Mouse (Mus musculus): ENCODE measurements around the gene Pld5. TPM values are rescaled to one million over a fixed set of nuclear protein-coding genes. Genes with fewer than 3 reads are reported as not detected.

Gene Pld5
- polyA plus RNA-seq (2017; shearing (Covaris generic)) = not detected

DNA sequence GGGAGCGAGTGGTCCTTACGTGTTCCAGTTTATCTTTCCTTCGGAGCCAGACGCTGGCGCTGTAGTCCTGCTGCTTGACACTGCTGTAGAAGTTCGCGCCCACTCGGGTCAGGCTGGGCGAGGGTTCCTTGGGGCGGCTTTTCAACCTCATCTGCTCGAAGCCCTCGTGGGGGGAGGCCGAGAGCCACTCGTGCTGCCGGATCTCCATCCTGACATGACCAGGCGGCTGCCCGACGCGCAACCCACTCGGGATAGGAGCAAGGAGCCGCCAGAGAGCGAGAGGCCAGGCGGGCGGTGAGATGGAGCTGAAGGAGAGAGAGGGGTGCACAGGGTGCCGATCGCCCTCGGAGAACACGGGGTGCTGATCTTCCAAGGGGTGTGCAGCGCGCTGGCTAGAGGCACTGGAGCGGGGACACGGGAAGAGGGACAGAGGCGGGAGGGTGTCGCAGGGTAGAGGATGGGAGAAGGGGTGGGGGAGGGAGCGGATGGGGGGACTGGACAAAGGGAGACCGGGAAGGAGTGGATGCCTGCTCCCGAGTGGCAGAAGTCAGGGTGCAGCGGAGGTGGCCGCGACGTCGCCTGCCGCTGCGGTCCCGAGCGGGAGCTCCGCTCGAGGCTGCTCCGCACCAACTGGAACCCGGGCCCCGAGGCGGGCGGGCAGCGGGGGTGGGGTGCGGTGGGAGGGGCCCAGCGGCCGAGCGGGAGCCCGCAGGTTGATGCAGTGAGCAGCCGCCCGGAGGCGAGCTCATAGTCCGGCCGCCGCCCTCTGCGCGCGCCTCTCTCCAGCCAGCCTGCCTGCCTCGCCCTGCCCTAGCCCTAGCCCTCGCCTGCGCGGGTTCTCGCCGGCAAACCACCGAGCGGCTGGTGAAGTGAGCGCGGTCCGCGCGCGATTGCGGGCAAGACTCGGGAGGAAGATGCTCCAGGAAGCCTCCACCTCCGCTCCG, at the start of gene Pld5:
Pld5 (minus strand) TSS at position 646 of the 944 bp plus-strand sequence.
- no peak for ATAC-seq

GRCm38 (mm10) chr1:176315063-176315462, 40.0 kb upstream of the Pld5 start:
- ATAC-seq = no peak

DNA sequence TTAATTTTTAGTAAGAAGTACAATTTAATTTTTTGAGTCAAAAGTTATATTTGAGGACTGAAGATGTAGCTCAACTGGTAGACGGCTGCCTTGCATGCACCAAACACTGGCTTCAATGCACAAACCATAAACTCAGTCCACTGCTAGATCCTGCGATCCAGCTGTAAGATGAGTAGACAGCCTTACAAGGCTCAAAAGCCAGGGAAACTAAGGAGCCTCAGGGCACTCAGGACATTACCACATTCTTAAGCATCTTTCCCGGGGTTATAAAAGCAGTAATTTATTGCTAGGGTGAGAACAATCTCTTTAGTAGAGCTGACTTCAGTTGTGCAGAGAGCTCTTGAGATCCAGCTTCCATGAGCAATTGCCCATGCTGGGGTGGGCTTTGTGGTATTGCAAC, 35.1 kb upstream of the Pld5 start:
- ATAC-seq = no peak

DNA sequence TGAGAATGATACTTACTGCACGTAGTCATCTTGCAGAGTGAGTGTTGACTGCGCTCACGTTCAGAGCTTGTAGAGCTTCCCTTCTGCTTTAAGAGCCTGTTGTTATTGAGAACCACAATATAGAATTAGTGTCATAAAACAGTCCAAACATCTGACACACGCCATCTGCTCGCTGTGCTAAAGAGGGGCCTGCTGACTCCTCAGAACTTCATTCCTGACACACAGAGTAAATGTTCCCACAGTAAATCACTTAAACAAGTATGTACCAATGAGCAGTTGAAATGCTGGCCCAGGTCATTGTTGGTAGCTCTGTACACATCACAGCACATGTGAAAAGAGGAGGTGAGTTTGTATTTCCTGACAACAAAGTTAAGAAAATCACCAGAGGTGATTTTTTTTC, 14.3 kb upstream of the Pld5 start:
- no peak for ATAC-seq

DNA sequence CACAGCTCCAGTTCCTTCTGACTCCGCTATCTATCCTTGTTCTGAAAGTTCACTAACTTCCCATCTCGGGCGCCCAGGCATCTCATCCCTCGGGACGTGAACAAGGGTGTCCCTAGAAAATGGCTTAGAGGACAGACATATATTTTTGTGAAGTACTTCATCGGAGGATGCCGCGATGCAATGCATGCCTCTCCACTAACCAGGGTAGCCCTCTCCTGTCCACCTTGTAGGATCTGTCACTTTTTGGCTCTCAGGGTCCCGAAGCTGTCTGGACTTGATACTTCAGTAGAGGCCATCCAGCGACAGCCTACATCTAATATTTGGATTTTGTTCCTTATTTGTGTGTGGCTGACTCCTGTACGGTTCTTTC, 484 bp upstream of the Pld5 start:
- ATAC-seq = no peak

- no peak for ATAC-seq
Observed at GRCm38 (mm10) chr1:176248717-176249030, 26.4 kb downstream of the Pld5 start.

GRCm38 (mm10) chr1:176247885-176248716, 27.0 kb downstream of the Pld5 start:
- no peak for ATAC-seq

- ATAC-seq = no peak
Observed at GRCm38 (mm10) chr1:176239199-176239598, 35.9 kb downstream of the Pld5 start.

DNA sequence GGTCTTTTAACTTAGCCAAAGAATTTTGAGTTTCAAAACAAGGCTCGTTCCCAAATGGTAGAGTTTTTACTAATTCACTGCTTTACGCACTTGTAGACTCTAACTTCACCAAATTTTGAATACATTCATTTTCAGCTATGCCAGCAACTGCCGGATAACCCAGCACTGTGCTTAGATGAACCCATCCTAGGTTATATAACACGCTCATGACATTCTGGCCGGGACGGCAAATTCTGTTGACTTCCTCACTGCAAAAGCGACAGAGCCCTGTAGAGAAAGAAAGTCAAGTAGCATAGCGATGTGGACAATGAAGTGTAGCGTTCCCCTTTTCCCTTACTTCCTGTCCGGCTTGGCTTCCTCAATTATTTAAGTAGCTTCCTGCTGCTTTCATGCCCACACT, 51.3 kb downstream of the Pld5 start:
- ATAC-seq = no peak

- ATAC-seq = no peak
Observed at GRCm38 (mm10) chr1:176223196-176223595, 51.9 kb downstream of the Pld5 start.

GRCm38 (mm10) chr1:176218217-176218616, 56.9 kb downstream of the Pld5 start:
- no peak for ATAC-seq

- no peak for ATAC-seq
Observed at GRCm38 (mm10) chr1:176213645-176214221, 61.4 kb downstream of the Pld5 start.

GRCm38 (mm10) chr1:176212922-176213644, 62.0 kb downstream of the Pld5 start:
- no peak for ATAC-seq

DNA sequence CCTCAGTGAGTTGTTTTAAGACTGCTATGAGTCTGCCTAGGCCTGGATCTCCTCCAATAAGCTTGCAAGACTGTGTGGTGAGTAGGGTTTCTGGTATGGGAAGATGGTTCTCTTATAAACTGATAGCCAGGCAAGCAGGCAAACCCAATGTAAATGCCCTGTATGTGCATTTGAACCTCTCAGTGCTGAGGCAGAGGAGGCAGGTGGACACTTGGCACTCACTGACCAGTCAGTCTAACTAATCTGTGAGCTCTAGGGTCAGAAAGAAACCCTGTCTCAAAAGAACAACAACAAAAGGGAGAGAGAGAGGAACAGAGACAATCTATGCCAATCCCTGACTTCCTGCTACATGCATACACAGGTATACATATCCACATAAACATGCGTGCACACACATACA, 64.3 kb downstream of the Pld5 start:
- ATAC-seq = no peak

- no peak for ATAC-seq
Observed at GRCm38 (mm10) chr1:176208014-176208413, 67.1 kb downstream of the Pld5 start.

DNA sequence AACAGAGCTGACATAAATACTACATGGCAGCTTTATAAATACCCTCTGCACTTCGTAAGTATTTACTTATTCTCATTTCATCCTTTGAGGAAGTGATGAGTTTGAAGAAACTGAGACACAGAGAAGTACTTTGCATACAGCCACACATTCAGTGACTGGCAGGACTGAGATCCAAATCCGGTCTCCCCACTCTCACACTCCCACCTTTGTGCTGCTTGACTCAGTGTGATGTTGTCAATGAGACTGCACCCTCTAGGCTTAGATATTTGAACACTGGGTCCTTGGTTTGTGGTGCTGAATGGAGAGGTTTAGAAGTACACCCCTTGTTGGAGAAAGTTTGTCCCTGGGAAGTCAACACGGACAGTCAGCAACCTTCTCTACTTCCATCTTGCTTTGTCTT, 72.8 kb downstream of the Pld5 start:
- no peak for ATAC-seq

- no peak for ATAC-seq
Observed at GRCm38 (mm10) chr1:176197036-176197766, 77.9 kb downstream of the Pld5 start.

DNA sequence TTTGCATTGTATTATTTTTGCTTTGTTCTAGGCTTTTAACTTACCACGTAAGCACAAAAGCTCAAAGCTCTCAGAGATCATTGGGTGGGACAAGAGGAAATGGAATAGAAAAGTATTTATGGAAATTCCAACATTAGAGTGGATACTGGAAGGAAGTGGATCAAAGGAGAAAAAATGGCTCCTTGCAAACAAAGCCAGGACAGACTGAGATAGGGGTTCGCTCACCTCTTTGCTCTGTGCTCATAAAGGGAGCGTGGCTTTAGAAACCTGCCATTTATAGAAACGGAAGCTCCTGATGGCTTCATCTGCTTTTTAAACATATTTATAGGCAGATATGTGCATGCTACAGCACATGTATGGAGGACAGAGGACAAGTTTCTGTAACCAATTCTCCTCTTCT, 78.8 kb downstream of the Pld5 start:
- no peak for ATAC-seq

DNA sequence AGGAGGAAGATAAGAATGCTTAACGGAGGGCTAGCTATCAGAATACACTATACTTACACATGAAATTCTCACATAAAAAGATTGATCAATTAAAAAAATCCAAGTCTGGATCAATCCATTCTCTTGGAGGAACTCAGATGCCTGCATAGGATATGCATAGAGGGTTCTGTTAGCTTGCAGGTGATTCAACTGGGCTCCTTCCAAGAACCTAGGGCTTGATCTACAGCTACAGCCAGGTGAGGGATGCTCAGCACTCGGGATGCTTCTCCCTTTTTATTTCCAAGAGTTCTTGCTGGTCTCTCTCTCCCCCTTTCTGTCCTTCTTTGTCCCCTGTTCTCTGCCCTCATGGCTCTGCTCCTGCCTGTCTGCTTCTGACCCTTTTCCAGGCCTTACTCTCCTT, 80.4 kb downstream of the Pld5 start:
- no peak for ATAC-seq

GRCm38 (mm10) chr1:176183991-176184390, 91.1 kb downstream of the Pld5 start:
- ATAC-seq = no peak

DNA sequence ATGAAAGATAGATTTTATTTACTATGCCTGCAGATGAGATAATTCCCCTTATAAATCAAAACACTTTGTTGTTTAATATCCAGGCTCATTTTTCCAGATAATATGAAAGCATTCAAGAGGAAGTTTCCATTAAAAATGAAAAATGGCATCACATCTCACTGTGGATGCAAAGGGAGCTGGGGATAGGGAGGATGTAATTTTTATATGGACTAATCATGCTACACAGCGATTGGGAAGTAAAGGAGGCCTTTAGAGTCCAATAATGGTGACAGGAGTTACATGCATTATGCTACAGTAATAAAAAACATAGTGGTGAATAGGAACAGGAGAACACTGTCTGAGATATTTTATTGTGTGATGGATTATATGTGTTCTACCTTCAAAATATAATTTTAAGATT, 100.1 kb downstream of the Pld5 start:
- no peak for ATAC-seq

- no peak for ATAC-seq
Observed at GRCm38 (mm10) chr1:176167784-176168183, 107.3 kb downstream of the Pld5 start.
